Mouse (Mus musculus) lung, embryonic 16.5 days (tissue): ENCODE measurements around the gene Mical3. TPM values are rescaled to one million over a fixed set of nuclear protein-coding genes. Genes with fewer than 3 reads are reported as not detected.
"Not testable (repeated sequence)": the region's sequence is repeated elsewhere in the genome, so short reads cannot be mapped to it uniquely, and the experiment has no call there.

ENCODE experiments used
- ATAC-seq: fragments of 200-750 bp; cut with Nextera tagmentation; 2 replicates; pipeline ENCODE4 v1.8.0; 2017; ENCODE audit warnings: low read depth, mild to moderate bottlenecking, moderate library complexity
- H3K27ac ChIP-seq: fragments of 300-500 bp; sonication (generic); 2 replicates; pipeline ENCODE4 v1.5.1; 2014; ENCODE audit warnings: mild to moderate bottlenecking, control low read depth, low read length
- H3K27me3 ChIP-seq: fragments of 300-500 bp; sonication (generic); 2 replicates; pipeline ENCODE4 v1.6.1; 2014; ENCODE audit warnings: low read depth, low read length, mixed read lengths; ENCODE audit not compliant: control insufficient read depth, insufficient read depth
- H3K36me3 ChIP-seq: fragments of 300-500 bp; sonication (generic); 2 replicates; pipeline ENCODE4 v1.6.1; 2014; ENCODE audit warnings: low read length; ENCODE audit not compliant: control insufficient read depth, insufficient read depth
- H3K4me1 ChIP-seq: fragments of 300-500 bp; sonication (generic); replicated peaks from 2 replicates; pipeline ENCODE4 v1.6.1; 2014; ENCODE audit warnings: low read length, mixed read lengths; ENCODE audit not compliant: control insufficient read depth, insufficient read depth
- H3K4me2 ChIP-seq: fragments of 300-500 bp; sonication (generic); 2 replicates; pipeline ENCODE4 v1.6.1; 2014; ENCODE audit warnings: low read depth, low read length, control low read depth
- H3K4me3 ChIP-seq: fragments of 300-500 bp; sonication (generic); 2 replicates; pipeline ENCODE4 v1.5.1; 2014; ENCODE audit warnings: mild to moderate bottlenecking, low read length, control low read depth
- H3K9ac ChIP-seq: fragments of 300-500 bp; sonication (generic); 2 replicates; pipeline ENCODE4 v1.6.1; 2014; ENCODE audit warnings: low read length, control low read depth
- H3K9me3 ChIP-seq: fragments of 300-500 bp; sonication (generic); 2 replicates; pipeline ENCODE4 v1.6.1; 2016; ENCODE audit warnings: low read length; ENCODE audit not compliant: control insufficient read depth
- WGBS: fragments of 180-500 bp; shearing (Covaris S2); extraction: QIAGEN DNeasy Blood & Tissue Kit; methylation state at CpG from one replicate; pipeline ENCODE4 v1.1.7; 2014; 5-methylcytosine and 5-hydroxymethylcytosine counted together
- polyA plus RNA-seq: library from polyadenylated mRNA; unstranded; fragments of >200 nt; fragmentation: Nextera tagmentation; extraction: Ambion mirVana; gene quantifications from 2 replicates; pipeline ENCODE4 v1.2.1, GENCODE M21; 2015

The Mical3 gene
- polyA plus RNA-seq, 1 experiment from 2014 or later: 15.9 TPM

DNA sequence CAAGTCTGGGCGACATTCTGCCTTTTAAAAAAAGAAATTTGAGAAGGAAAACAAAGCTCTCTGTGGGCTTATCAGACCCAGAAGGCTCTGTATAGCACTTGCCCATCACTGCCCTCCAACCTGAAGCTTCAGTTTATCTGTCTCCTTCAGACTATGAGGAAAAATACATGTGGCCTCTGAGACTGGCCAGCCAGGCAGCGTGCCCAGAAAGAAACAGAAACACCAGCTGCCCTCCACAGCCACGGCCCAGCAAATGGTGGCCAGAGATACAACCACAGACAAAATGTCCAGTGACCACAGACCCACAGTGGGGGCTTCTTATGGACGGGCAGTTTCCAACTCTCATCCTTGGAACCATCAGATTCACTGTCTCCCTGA is 216.3 kb downstream of the Mical3 start:
- H3K9ac ChIP-seq: no peak overlapping the region
- H3K4me1 ChIP-seq: peaks cover 11% of the 10 kb centered on the region; the same call in 1 of the 2 replicates
- no peak overlapping the region for H3K27ac ChIP-seq
- no peaks in the 10 kb centered on the region for H3K36me3 ChIP-seq
- no peak overlapping the region for H3K4me3 ChIP-seq
- 77% methylated on average over 4 of the region's 4 CpGs for WGBS
- no peaks in the 10 kb centered on the region for H3K27me3 ChIP-seq
- H3K9me3 ChIP-seq: no peaks in the 10 kb centered on the region
- no peak overlapping the region for H3K4me2 ChIP-seq
- no peak for ATAC-seq

GRCm38 (mm10) chr6:120913783-120914182 is 217.0 kb downstream of the Mical3 start:
- Histone ChIP-seq H3K9me3 (no peaks in the 10 kb centered on the region), H3K4me1 (peaks cover 11% of the 10 kb centered on the region; the same call in 1 of the 2 replicates), H3K4me2 (no peak overlapping the region), H3K27ac (no peak overlapping the region), H3K27me3 (no peaks in the 10 kb centered on the region), H3K36me3 (no peaks in the 10 kb centered on the region), H3K4me3 (no peak overlapping the region), H3K9ac (no peak overlapping the region)
- ATAC-seq: no peak
- 75% methylated on average over 8 of the region's 8 CpGs for WGBS

- no peak overlapping the region for H3K4me2 ChIP-seq
- H3K36me3 ChIP-seq: no peaks in the 10 kb centered on the region
- peak; percentile 24; the same call in 1 of the 2 replicates for ATAC-seq
- WGBS: 19% methylated on average over 2 of the region's 2 CpGs
- H3K4me3 ChIP-seq: no peak overlapping the region
- no peaks in the 10 kb centered on the region for H3K27me3 ChIP-seq
- peaks cover 11% of the 10 kb centered on the region; the same call in 1 of the 2 replicates for H3K4me1 ChIP-seq
- no peak overlapping the region for H3K9ac ChIP-seq
- H3K27ac ChIP-seq: no peak overlapping the region
- H3K9me3 ChIP-seq: no peaks in the 10 kb centered on the region
These were observed 217.9 kb downstream of the Mical3 start for GRCm38 (mm10) chr6:120912931-120913330.

DNA sequence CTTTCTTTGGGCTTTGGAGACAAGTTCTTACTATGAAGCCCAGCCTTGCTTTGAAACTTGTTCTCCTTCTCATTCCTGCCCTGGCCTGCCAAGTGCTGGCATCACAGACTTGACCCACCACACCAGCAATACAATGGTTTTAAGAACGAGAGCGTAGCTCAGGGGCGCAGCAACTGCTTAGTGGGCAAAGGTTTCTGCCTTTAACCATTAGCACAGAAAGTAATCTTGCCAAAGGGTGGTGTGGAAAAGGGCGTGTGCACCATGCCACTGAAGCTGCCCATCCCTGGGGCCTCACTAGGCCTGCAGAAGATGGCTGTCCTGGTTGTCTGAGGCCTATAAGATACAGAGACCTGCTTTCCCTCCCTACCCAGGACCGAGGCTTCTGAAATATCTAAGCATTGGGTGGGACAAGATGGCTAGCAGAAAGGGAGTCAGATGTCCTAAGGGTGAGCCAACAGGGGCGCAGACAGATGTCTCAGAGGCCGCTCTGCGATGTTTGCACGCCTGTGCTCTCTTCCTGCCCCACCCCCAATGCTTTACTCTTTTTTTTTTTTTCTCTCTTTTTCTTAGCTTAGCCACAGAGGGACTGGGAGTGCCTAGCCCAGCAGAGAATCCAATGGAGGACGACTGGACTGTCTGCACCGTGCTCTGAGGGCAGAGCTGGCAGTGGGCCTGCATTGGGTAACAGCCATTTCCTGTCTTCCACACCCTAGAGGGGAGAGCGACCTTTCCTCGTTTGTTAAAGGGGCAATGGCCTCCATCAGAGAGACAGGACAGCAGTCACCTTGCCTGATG is 219.4 kb downstream of the Mical3 start:
- no peak overlapping the region for H3K4me3 ChIP-seq
- no peak overlapping the region for H3K27ac ChIP-seq
- no peaks in the 10 kb centered on the region for H3K9me3 ChIP-seq
- ATAC-seq: peak; percentile 51
- no peak overlapping the region for H3K9ac ChIP-seq
- H3K4me2 ChIP-seq: no peak overlapping the region
- H3K27me3 ChIP-seq: no peaks in the 10 kb centered on the region
- 57% methylated on average over 13 of the region's 13 CpGs for WGBS
- peaks cover 9% of the 10 kb centered on the region; the same call in 1 of the 2 replicates for H3K4me1 ChIP-seq
- H3K36me3 ChIP-seq: no peaks in the 10 kb centered on the region

- WGBS: 77% methylated on average over 3 of the region's 3 CpGs
- no peak overlapping the region for H3K27ac ChIP-seq
- H3K27me3 ChIP-seq: no peaks in the 10 kb centered on the region
- no peaks in the 10 kb centered on the region for H3K9me3 ChIP-seq
- H3K4me1 ChIP-seq: peaks cover 2% of the 10 kb centered on the region; the same call in 1 of the 2 replicates
- no peak for ATAC-seq
- no peak overlapping the region for H3K9ac ChIP-seq
- H3K4me3 ChIP-seq: no peak overlapping the region
- no peaks in the 10 kb centered on the region for H3K36me3 ChIP-seq
- H3K4me2 ChIP-seq: no peak overlapping the region
These were observed 221.3 kb downstream of the Mical3 start for GRCm38 (mm10) chr6:120909501-120909900.

DNA sequence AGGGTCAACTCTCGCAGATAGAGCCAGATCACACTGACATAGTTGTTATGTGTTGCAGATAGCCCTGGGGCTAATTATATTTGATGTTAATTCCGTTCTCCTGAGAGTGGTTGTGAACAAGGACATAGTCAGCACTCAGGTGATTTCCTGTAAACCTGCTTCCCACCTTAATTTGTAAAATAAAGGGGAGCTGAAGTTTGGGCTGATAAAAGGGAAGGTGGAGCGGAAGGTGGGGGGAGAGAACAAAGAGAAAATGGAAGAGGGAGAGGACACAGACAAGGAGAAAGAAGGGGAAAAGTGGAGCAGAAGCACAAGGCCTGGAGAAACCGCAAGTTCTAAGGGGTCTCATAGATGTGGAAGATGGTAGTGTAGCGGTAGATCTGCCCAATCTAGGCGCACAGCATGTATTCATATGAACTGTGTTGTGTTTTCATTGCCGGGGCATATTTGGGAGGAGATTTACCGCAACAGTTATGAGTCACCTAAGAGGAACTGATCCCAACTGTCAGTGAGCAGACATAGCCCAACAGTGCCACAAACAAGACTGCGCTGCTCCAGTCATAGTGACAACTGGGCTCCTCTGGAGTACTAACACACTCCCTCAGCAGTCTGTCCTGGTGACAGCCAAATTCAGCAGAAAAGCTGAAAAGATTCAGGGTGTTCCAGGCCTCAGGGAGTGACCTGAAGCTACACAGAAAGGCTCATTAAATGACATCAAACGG is 222.8 kb downstream of the Mical3 start:
- not testable (repeated sequence) for H3K36me3 ChIP-seq, H3K27ac ChIP-seq, H3K9me3 ChIP-seq, H3K4me1 ChIP-seq, ATAC-seq, H3K4me3 ChIP-seq, H3K9ac ChIP-seq, H3K4me2 ChIP-seq, H3K27me3 ChIP-seq
- 85% methylated on average over 9 of the region's 10 CpGs for WGBS

DNA sequence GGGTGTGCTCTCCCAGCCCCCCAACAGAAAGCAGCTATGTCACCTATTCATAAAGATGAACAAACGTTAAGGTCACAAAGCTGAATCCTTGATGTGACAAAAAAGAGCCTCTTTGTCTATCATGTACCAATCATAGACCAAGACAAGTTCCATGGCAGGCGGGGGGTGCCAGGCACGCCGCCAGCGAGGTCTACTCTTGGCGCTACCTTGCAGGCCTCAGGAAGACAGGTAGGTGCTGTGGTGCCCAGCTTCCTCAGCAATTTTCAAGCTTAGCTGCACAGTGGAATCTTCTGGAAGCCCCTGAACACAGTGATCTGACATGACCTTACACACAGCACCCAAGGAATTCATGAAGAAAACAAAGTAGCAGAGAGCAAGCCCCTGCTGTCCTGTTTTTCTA is 224.3 kb downstream of the Mical3 start:
- Histone ChIP-seq H3K4me1 (0 out of 2 replicates have a peak, but pooled peaks cover under 1% of the 10 kb centered on the region), H3K27me3 (no peaks in the 10 kb centered on the region), H3K9ac (no peak overlapping the region), H3K4me3 (no peak overlapping the region), H3K27ac (no peak overlapping the region), H3K9me3 (no peaks in the 10 kb centered on the region), H3K4me2 (no peak overlapping the region), H3K36me3 (no peaks in the 10 kb centered on the region)
- 93% methylated on average over 6 of the region's 6 CpGs for WGBS
- ATAC-seq: no peak

GRCm38 (mm10) chr6:120905111-120905510 is 225.7 kb downstream of the Mical3 start:
- Histone ChIP-seq H3K9me3 (no peaks in the 10 kb centered on the region), H3K27me3 (no peaks in the 10 kb centered on the region), H3K4me2 (no peak overlapping the region), H3K4me3 (no peak overlapping the region), H3K9ac (no peak overlapping the region), H3K27ac (no peak overlapping the region), H3K4me1 (no peaks in the 10 kb centered on the region), H3K36me3 (no peaks in the 10 kb centered on the region)
- no peak for ATAC-seq
- 82% methylated on average over 5 of the region's 5 CpGs for WGBS

GRCm38 (mm10) chr6:120903961-120904360 is 226.8 kb downstream of the Mical3 start:
- Histone ChIP-seq H3K9me3 (no peaks in the 10 kb centered on the region), H3K27ac (no peak overlapping the region), H3K4me3 (no peak overlapping the region), H3K36me3 (no peaks in the 10 kb centered on the region), H3K9ac (no peak overlapping the region), H3K27me3 (no peaks in the 10 kb centered on the region), H3K4me2 (no peak overlapping the region), H3K4me1 (no peaks in the 10 kb centered on the region)
- WGBS: 80% methylated on average over 11 of the region's 11 CpGs
- ATAC-seq: no peak
